Mouse (Mus musculus): ENCODE measurements around the gene Copb1. TPM values are rescaled to one million over a fixed set of nuclear protein-coding genes. Genes with fewer than 3 reads are reported as not detected.

Gene Copb1
- polyA plus RNA-seq (2015; fragmentation: Illumina TruSeq; extraction: RNeasy Lipid Tissue Mini Kit (QIAGEN cat#74804); ENCODE audit: insufficient read depth, low read depth, low replicate concordance): 29.5 TPM

GRCm38 (mm10) chr7:114253885-114254833 lies at the start of gene Copb1:
Copb1 (minus strand) TSS chr7:114254711.

GRCm38 (mm10) chr7:114276005-114276752 lies 21.7 kb upstream of the Copb1 start, which contains the start of gene Psma1:
Psma1 (minus strand) TSS chr7:114276118.

Other genes with a start within 250 kb of the Copb1 start
- 8.1 TPM for gene Rras2, start 136.9 kb downstream of the Copb1 start, polyA plus RNA-seq (2015; fragmentation: Illumina TruSeq; extraction: RNeasy Lipid Tissue Mini Kit (QIAGEN cat#74804); ENCODE audit: insufficient read depth, low read depth, low replicate concordance)
- 18.4 TPM for gene Psma1, start 21.4 kb upstream of the Copb1 start, polyA plus RNA-seq (2015; fragmentation: Illumina TruSeq; extraction: RNeasy Lipid Tissue Mini Kit (QIAGEN cat#74804); ENCODE audit: insufficient read depth, low read depth, low replicate concordance)
- 2.9 TPM for gene Pde3b, start 160.6 kb upstream of the Copb1 start, polyA plus RNA-seq (2015; fragmentation: Illumina TruSeq; extraction: RNeasy Lipid Tissue Mini Kit (QIAGEN cat#74804); ENCODE audit: insufficient read depth, low read depth, low replicate concordance)